Mouse (Mus musculus): Measurements from ENCODE around the gene Vkorc1l1.

The Vkorc1l1 gene

DNA sequence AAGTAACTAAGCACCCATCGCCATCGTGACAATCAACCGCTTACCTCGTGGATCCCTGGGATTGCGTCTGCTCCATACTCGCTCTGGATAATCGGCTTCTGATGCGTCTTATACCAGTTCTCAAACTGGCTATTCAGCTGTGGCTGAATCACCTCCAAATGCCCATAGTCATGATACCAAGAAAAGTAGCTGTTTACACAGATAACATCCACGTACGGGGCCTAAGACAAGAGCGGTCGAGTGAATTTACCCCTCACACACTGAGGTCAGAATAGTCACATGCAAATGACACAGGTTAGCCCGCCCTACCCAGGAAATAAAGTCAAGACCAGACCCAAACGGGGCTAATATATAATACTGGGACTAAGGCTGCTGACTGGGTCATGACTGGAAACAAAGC is 51.6 kb downstream of the Vkorc1l1 start:
- in situ Hi-C loops (cut with MboI; ENCODE audit: low pct_unique_long_range_greater_than_20kb in 1 of 2, low sequenced_read_pairs in 2 of 2, unreplicated experiment in 1 of 2) = no loop called here

- in situ Hi-C loops (cut with MboI; ENCODE audit: low pct_unique_long_range_greater_than_20kb in 1 of 2, low sequenced_read_pairs in 2 of 2, unreplicated experiment in 1 of 2) = no loop called here
These were observed 53.2 kb downstream of the Vkorc1l1 start for GRCm38 (mm10) chr5:129994989-129995388.

DNA sequence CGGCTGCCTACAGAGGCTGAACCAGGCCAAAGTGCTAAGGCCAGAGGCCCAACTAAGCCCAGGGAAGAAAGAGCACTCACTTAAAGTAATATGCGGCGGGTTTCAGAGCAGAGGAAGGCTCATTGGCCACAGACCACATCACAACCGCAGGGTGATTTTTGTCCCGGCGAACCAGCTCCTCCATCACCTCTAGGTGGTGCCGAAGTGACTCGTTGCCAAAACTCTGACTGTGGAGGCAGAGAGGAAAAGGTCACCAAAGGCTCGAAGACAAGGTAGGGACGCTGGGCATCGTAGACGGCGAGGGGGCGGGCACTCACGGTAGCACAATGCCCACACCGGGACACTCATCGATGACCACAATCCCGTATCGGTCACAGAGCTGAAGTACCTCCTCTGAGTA is 55.9 kb downstream of the Vkorc1l1 start:
- in situ Hi-C loops (cut with MboI; ENCODE audit: low pct_unique_long_range_greater_than_20kb in 1 of 2, low sequenced_read_pairs in 2 of 2, unreplicated experiment in 1 of 2) = no loop called here

- in situ Hi-C loops (cut with MboI; ENCODE audit: low pct_unique_long_range_greater_than_20kb in 1 of 2, low sequenced_read_pairs in 2 of 2, unreplicated experiment in 1 of 2) = no loop called here
These were observed 57.3 kb downstream of the Vkorc1l1 start for GRCm38 (mm10) chr5:129999097-129999496.

GRCm38 (mm10) chr5:130000735-130001134 is 59.0 kb downstream of the Vkorc1l1 start:
- in situ Hi-C loops (cut with MboI; ENCODE audit: low pct_unique_long_range_greater_than_20kb in 1 of 2, low sequenced_read_pairs in 2 of 2, unreplicated experiment in 1 of 2) = no loop called here

DNA sequence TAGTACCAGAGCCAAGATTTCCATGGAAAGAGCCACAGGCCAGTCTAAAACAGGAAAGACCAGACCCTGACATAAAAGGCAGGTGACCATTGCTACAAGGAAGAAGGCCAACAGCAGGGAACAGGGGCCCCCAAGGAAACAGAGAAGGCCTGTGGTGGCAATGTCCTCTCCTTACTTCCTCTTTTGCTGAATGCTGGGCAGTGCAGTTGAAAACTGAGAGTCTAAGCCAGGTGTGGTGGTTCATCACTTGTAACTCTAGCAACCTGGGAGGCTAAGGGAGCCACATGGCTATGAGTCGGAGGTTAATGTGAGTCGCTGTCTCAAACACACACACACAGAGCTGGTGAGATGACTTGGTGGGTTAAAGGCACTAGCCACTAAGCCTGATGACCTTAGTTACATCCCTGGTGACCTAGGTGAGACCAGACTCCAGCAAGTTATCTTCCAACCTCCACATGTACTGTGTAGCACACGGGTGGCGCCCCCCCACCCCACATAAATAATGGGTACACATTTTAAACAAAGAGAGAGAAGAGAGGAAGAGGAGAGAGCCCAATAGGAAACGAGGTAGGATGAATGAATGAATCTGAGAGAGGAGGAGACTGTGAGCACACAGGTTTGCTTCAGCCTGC is 59.7 kb downstream of the Vkorc1l1 start:
- in situ Hi-C loops (cut with MboI; ENCODE audit: low pct_unique_long_range_greater_than_20kb in 1 of 2, low sequenced_read_pairs in 2 of 2, unreplicated experiment in 1 of 2) = no loop called here

DNA sequence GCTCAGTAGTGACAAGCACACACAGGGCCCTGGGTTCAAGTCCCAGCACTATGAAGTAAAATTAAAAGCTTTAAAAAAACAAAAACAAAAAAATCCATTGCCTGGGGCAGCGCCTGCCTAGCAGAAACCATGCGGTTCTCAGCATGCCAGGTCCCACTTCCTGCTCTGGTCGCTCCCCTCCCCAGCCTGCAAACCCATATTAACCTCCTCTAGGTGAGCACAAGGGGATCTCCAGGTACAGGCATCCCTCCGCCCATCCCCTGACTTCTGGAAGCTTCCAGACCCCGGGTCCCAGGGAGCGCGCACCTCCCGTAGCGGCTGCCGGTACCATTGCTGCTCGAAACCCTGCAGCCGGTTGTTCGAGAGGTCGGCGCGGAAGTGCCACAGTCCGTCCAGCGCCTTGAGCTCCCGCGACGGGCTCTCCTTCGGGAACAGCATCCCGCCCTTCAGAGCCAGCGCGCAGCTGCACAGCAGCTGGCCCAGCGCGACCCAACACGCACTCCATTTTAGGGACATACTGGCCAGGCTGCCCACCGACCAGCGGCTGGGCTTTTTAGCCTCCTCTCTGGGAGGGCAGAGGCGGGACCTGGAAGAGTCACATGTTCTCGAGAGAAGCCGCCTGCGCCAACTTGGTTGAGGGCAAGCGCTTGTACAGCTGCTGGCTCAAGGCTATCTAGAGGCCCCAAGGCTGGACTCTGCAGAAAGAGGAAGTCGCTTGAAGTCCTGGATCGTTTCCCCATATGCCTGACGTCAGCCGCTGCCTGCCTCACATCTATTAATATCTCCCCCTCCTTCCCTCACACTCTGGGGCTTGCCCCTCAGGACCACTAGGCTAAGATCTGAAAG is 60.8 kb downstream of the Vkorc1l1 start, which contains the start of gene Gusb:
Gene Gusb, minus strand, starts transcription at position 749 of the 846 bp plus-strand sequence.
- in situ Hi-C loops (cut with MboI; ENCODE audit: low pct_unique_long_range_greater_than_20kb in 1 of 2, low sequenced_read_pairs in 2 of 2, unreplicated experiment in 1 of 2) = no loop called here

- in situ Hi-C loops (cut with MboI; ENCODE audit: low pct_unique_long_range_greater_than_20kb in 1 of 2, low sequenced_read_pairs in 2 of 2, unreplicated experiment in 1 of 2) = no loop called here
These were observed 61.5 kb downstream of the Vkorc1l1 start for GRCm38 (mm10) chr5:130003229-130003628.

DNA sequence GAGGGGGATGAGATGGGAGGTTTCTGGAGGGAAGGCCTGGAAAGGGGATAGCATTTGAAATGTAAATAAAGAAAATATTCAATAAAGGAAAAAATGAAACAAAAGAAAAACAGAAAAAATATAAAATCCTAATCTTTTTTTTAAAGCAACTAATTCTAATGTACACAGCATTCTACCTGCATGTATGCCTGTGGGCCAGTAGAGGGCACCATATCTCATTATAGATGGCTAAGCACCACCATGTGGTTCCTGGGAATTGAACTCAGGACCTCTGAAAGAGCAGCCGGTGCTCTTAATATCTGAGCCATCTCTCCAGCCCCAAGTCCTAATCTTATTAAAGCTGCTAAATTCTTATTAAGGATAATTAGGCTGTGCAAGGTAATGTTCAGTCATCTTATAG is 65.6 kb downstream of the Vkorc1l1 start:
- in situ Hi-C loops (cut with MboI; ENCODE audit: low pct_unique_long_range_greater_than_20kb in 1 of 2, low sequenced_read_pairs in 2 of 2, unreplicated experiment in 1 of 2) = no loop called here

DNA sequence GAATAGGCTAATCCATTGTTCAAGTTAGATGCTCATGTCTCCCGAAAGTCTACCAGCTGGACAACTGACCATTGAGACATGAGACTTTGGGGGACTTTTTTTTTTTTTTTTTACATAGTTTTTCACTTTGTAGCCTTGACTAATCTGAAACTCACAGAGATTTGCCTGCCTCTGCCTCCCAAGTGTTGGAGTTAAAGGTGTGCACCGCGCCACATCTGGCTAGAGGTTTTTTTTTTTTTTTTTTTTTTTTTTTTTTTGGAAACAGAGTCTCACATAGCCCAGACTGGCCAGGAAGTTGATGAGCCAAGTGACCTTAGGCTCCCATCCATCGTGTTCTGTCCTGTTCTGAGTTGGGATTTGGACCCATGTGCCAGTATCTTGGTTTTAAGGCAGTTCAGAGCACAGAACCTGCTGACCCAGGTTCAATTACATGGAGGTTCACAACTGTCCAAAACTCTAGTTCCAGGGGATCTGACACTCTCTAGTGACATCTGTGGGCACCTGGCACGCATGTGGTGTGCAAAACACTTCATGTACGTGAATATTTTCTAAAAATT is 66.3 kb downstream of the Vkorc1l1 start:
- in situ Hi-C loops (cut with MboI; ENCODE audit: low pct_unique_long_range_greater_than_20kb in 1 of 2, low sequenced_read_pairs in 2 of 2, unreplicated experiment in 1 of 2) = no loop called here

- in situ Hi-C loops (cut with MboI; ENCODE audit: low pct_unique_long_range_greater_than_20kb in 1 of 2, low sequenced_read_pairs in 2 of 2, unreplicated experiment in 1 of 2) = no loop called here
These were observed 68.0 kb downstream of the Vkorc1l1 start for GRCm38 (mm10) chr5:130009784-130010183.

DNA sequence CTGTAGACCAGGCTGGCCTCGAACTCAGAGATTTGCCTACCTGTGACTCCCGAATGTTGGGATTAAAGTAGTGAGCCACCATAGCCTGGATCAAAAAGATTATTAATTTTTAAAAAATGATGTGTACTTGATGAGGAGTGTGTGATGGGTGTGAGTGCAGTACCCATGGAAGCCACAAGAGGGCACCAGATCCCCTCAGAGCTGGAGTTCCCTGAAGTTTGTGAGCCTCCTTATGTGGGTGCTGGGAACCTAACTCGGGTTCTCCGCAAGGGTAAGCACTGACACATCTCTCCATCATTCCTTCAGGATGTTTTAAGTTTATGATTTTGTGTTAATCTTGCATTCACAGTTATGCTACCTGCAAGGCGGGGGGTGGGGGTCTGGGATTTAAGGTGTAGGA is 69.2 kb downstream of the Vkorc1l1 start:
- in situ Hi-C loops (cut with MboI; ENCODE audit: low pct_unique_long_range_greater_than_20kb in 1 of 2, low sequenced_read_pairs in 2 of 2, unreplicated experiment in 1 of 2) = no loop called here

DNA sequence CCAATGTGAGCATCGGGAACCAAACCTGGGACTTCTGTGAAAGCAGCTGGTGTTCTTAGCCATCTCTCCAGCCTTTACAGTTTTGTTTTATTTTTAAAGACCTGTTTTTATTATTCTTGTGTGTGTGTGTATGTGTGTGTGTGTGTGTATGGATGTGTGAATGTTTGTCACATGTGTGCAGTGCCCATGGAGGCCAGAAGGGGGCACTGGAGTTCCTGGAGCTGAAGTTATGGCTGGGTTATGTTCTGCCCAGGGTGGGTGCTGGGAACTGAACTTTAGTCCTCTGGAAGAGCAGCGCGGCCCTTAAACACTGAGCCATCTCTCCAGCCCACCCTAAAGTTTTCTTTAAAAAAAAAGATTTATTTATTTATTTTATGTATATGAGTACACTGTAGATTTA is 73.3 kb downstream of the Vkorc1l1 start:
- in situ Hi-C loops (cut with MboI; ENCODE audit: low pct_unique_long_range_greater_than_20kb in 1 of 2, low sequenced_read_pairs in 2 of 2, unreplicated experiment in 1 of 2) = no loop called here

DNA sequence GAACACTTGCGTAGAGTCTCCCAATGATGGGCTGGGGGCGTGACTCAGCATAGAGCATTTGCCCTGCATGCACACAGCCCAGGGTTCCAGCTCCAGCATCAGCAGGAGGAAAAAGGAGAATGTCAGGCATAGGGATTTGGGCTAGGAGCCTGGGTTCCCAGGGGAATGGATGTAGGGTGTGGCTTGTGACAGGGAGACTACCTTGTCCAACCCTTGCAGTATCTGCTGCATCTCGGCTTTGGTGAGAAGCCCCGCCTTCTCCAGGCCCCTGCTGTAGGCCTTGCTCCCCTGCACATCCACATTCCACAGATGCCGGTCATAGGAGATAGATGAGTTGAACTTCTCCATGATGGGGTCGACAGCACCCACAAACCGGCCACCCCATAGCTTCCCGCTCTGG is 77.7 kb downstream of the Vkorc1l1 start:
- in situ Hi-C loops (cut with MboI; ENCODE audit: low pct_unique_long_range_greater_than_20kb in 1 of 2, low sequenced_read_pairs in 2 of 2, unreplicated experiment in 1 of 2) = no loop called here

GRCm38 (mm10) chr5:130021361-130021966 is 79.7 kb downstream of the Vkorc1l1 start:
- in situ Hi-C loops (cut with MboI; ENCODE audit: low pct_unique_long_range_greater_than_20kb in 1 of 2, low sequenced_read_pairs in 2 of 2, unreplicated experiment in 1 of 2) = no loop called here

DNA sequence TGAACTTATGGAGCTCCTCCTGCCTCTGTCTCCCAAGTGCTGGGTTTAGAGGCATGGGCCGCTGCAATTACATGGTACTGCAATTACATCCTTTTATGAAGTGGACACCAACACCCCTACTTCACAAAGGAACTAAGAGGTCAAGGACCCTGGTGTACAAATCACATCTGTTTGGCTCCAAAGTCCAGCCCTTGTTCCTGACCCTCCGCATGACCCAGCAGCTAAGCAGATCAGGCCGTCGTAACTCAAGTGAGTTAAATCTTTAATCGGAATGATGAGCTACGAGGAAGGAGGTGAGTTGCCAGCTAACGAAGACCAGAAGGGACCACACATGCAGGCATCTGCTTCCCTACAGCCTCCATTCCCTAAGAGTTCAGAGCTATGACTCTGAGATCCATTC is 80.6 kb downstream of the Vkorc1l1 start:
- in situ Hi-C loops (cut with MboI; ENCODE audit: low pct_unique_long_range_greater_than_20kb in 1 of 2, low sequenced_read_pairs in 2 of 2, unreplicated experiment in 1 of 2) = no loop called here

- in situ Hi-C loops (cut with MboI; ENCODE audit: low pct_unique_long_range_greater_than_20kb in 1 of 2, low sequenced_read_pairs in 2 of 2, unreplicated experiment in 1 of 2) = no loop called here
These were observed 81.4 kb downstream of the Vkorc1l1 start for GRCm38 (mm10) chr5:130023067-130023766.

DNA sequence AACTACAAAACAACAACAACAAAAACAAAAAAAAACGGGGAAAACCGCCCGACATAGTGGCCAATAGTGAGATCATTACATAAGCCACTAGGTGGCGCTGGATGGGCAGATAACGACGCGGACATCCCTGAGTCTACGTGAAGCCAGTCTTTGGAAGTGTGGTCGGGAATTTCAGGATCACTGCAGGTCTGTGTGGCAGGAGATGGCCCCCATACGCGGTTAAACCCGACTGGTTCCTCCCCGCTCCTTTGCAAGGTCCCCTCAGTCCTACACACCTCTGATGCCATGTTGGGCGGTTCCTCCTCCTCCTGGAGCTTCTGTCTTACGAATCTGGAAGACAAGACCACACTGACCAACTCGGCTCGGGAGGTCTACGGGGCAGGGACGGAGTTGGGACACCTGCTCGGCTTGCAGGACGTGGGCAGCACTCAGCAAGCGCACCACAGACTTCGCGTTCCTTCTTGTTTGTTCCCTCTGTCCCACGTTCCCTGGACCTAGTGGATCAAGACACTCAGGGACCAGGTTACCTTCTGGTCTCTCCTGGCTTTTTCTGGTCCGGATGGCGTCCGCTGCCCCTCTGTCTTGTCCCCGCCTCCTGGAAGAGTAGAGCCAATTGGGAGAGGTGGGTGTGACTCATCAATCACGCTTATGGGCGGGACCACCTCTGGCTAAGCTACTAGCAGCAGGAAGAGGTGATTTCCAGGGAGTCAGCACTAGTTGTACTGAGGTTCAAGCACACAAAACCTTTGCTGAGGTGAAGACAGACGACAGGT is 82.2 kb downstream of the Vkorc1l1 start:
- in situ Hi-C loops (cut with MboI; ENCODE audit: low pct_unique_long_range_greater_than_20kb in 1 of 2, low sequenced_read_pairs in 2 of 2, unreplicated experiment in 1 of 2) = no loop called here

Measured in mouse embryonic stem cell (cell line).